Comparison of ENCODE assay signal across 28 mouse cellular contexts in genomic region chr6:34624536-34624935, GRCm38 (mm10). TPM values are rescaled to one million over a fixed set of nuclear protein-coding genes. Genes with fewer than 3 reads are reported as not detected.
A peak's percentile ranks its signal among the peaks of the same experiment; 100 is the strongest.
DNase-seq lines count a peak whose midpoint lies in the region; ATAC-seq and TF ChIP-seq lines count a peak whose summit lies in the region.
"Had no signal": no experiment of that assay in that cellular context is flagged by ENCODE, and none has a peak within 500 bp of the region (broad histone marks: within the 10 kb centered on the region; RNA-seq: fewer than 3 reads in every experiment).

No protein-coding gene starts in this region.

- no peak for TF ChIP-seq CTCF in embryonic fibroblast, embryonic 13.5 days (IDR thresholded peaks at IDR 0.05; ENCODE audit: borderline replicate concordance, insufficient read depth, low read length)

- 84% methylated on average over 3 of the region's 3 CpGs for WGBS in intestine, embryonic 14.5 days
- WGBS in intestine, embryonic 16.5 days = 87% methylated on average over 3 of the region's 3 CpGs

- H3K4me1 ChIP-seq in intestine, embryonic 14.5 days (replicated peaks; ENCODE audit: control insufficient read depth, insufficient read depth, low read length) = peaks cover 17% of the 10 kb centered on the region; the same call in 1 of the 2 replicates
- peaks cover 12% of the 10 kb centered on the region for H3K4me1 ChIP-seq in intestine, embryonic 16.5 days (ENCODE audit: control insufficient read depth, insufficient read depth, low read length)
- H3K4me1 ChIP-seq in embryonic fibroblast, embryonic 13.5 days (ENCODE audit: control insufficient read depth, insufficient read depth, low read length) = peaks cover 38% of the 10 kb centered on the region
- H3K4me1 ChIP-seq: hindbrain, embryonic 15.5 days had no signal

- TF ChIP-seq POLR2A in embryonic fibroblast, embryonic 13.5 days (IDR thresholded peaks at IDR 0.05; ENCODE audit: low read depth, low read length) = no peak

- no peaks in the 10 kb centered on the region for H3K9me3 ChIP-seq in intestine, embryonic 14.5 days (ENCODE audit: control insufficient read depth, low read length)
- H3K9me3 ChIP-seq in intestine, embryonic 16.5 days (ENCODE audit: control insufficient read depth, low read length) = no peaks in the 10 kb centered on the region
- H3K9me3 ChIP-seq: embryonic facial prominence, embryonic 10.5 days; embryonic facial prominence, embryonic 13.5 days; G1E; heart, embryonic 12.5 days; hindbrain, embryonic 12.5 days; hindbrain, embryonic 15.5 days; intestine, embryonic 15.5 days had no signal

- H3K36me3 ChIP-seq in intestine, embryonic 14.5 days (ENCODE audit: control insufficient read depth, insufficient read depth, low read length) = no peaks in the 10 kb centered on the region
- no peaks in the 10 kb centered on the region for H3K36me3 ChIP-seq in intestine, embryonic 16.5 days (ENCODE audit: control insufficient read depth, insufficient read depth, low read length)
- H3K36me3 ChIP-seq: embryonic facial prominence, embryonic 10.5 days; embryonic facial prominence, embryonic 13.5 days; G1E; heart, embryonic 12.5 days; hindbrain, embryonic 12.5 days; hindbrain, embryonic 15.5 days; intestine, embryonic 15.5 days had no signal

- ATAC-seq in intestine, embryonic 14.5 days (replicated peaks; ENCODE audit: low FRiP score, low TSS enrichment, low read depth) = no peak
- no peak for ATAC-seq in intestine, embryonic 16.5 days
- ATAC-seq: activated CD4-positive, CD25-positive, alpha-beta regulatory T cell, adult 4 months; forebrain, embryonic 14.5 days; intestine, embryonic 15.5 days had no signal

- H3K27ac ChIP-seq in intestine, embryonic 14.5 days (ENCODE audit: low read depth) = no peak overlapping the region
- H3K27ac ChIP-seq in intestine, embryonic 16.5 days (ENCODE audit: low read length) = no peak overlapping the region
- peak overlapping the region; percentile 94 for H3K27ac ChIP-seq in embryonic fibroblast, embryonic 13.5 days (ENCODE audit: insufficient read depth, low read length)
- H3K27ac ChIP-seq: embryonic facial prominence, embryonic 10.5 days; embryonic facial prominence, embryonic 13.5 days; hindbrain, embryonic 12.5 days; hindbrain, embryonic 15.5 days; intestine, embryonic 15.5 days had no signal

- H3K27me3 ChIP-seq in intestine, embryonic 14.5 days (replicated peaks; ENCODE audit: control insufficient read depth, insufficient read depth, low read length) = no peaks in the 10 kb centered on the region
- no peaks in the 10 kb centered on the region for H3K27me3 ChIP-seq in intestine, embryonic 16.5 days (replicated peaks; ENCODE audit: control insufficient read depth, insufficient read depth, low read length)
- H3K27me3 ChIP-seq: CH12.LX; embryonic facial prominence, embryonic 13.5 days; heart, embryonic 12.5 days; hindbrain, embryonic 12.5 days; hindbrain, embryonic 15.5 days; intestine, embryonic 15.5 days had no signal

- peak; percentile 21 for DNase-seq in intestine, embryonic 14.5 days (ENCODE audit: low spot score)
- DNase-seq in 3134 (ENCODE audit: extremely low read depth, insufficient read length, low spot score) (peak; percentile 26), 3T3-L1 (ENCODE audit: low read depth, low spot score) (peak; percentile 94)
- DNase-seq in kidney, adult 9 months = no peak
- no peak for DNase-seq in neural tube, embryonic 10.5 days (ENCODE audit: extremely low spot score, low spot score)
- DNase-seq: adrenal gland, adult 8-10 months; adrenal gland, postnatal 25 days; B cell, adult 2 months; cerebellum, adult 11-12 months; cerebellum, adult 8-10 months; cerebellum, postnatal 10 days; cerebellum, postnatal 36 days; embryo, embryonic 11 days; gastrocnemius, postnatal 10 days; gastrocnemius, postnatal 36 days; kidney, adult 18-20 months had no signal

- no peak overlapping the region for H3K4me3 ChIP-seq in intestine, embryonic 14.5 days (ENCODE audit: low read depth, low read length)
- H3K4me3 ChIP-seq in intestine, embryonic 16.5 days (ENCODE audit: low read length) = no peak overlapping the region
- H3K4me3 ChIP-seq in embryonic fibroblast, embryonic 13.5 days (ENCODE audit: insufficient read depth, low read length) = no peak overlapping the region
- H3K4me3 ChIP-seq: embryonic facial prominence, embryonic 10.5 days; embryonic facial prominence, embryonic 13.5 days; heart, embryonic 12.5 days; hindbrain, embryonic 12.5 days; hindbrain, embryonic 15.5 days; intestine, embryonic 15.5 days had no signal

- no peak overlapping the region for H3K4me2 ChIP-seq in intestine, embryonic 14.5 days (ENCODE audit: low read length)
- H3K4me2 ChIP-seq in intestine, embryonic 16.5 days (ENCODE audit: low read depth, low read length) = no peak overlapping the region
- H3K4me2 ChIP-seq: embryonic facial prominence, embryonic 13.5 days; heart, embryonic 12.5 days; hindbrain, embryonic 12.5 days; hindbrain, embryonic 15.5 days; intestine, embryonic 15.5 days had no signal

- no peak overlapping the region for H3K9ac ChIP-seq in intestine, embryonic 14.5 days (ENCODE audit: low read length)
- no peak overlapping the region for H3K9ac ChIP-seq in intestine, embryonic 16.5 days (ENCODE audit: low read depth, low read length)
- H3K9ac ChIP-seq: embryonic facial prominence, embryonic 13.5 days; heart, embryonic 12.5 days; hindbrain, embryonic 12.5 days; hindbrain, embryonic 15.5 days; intestine, embryonic 15.5 days had no signal

RNA-seq across cellular contexts. Expression of gene Cald1, which starts 26.2 kb away (rescaled TPM):
- polyA plus RNA-seq in intestine, embryonic 14.5 days (2014; fragmentation: Nextera tagmentation; extraction: Ambion mirVana) = 309 and 368 TPM in 2 replicates
- polyA plus RNA-seq in intestine, embryonic 16.5 days (2015; fragmentation: Nextera tagmentation; extraction: Ambion mirVana) = 283 and 336 TPM in 2 replicates
- polyA plus RNA-seq in embryonic fibroblast, embryonic 13.5 days (2011; ENCODE audit: insufficient read length, low read depth, missing spikeins) = 1,420 and 1,765 TPM in 2 replicates
- polyA plus RNA-seq: activated CD4-positive, CD25-positive, alpha-beta regulatory T cell, adult 4 months; G1E had no signal

Comparison
In these comparisons a context has a peak if more than half of its experiments do, and no peak if none do; other contexts are left out.
1. DNase-seq: peak in intestine, embryonic 14.5 days (single experiment), 3134 (single experiment) and 3T3-L1 (single experiment); none in kidney, adult 9 months (single experiment) and neural tube, embryonic 10.5 days (single experiment).